Comparison of ENCODE assay signal across 28 mouse cellular contexts in genomic region chr1:82650868-82651267, GRCm38 (mm10).
A peak's percentile ranks its signal among the peaks of the same experiment; 100 is the strongest.
DNase-seq lines count a peak whose midpoint lies in the region; ATAC-seq and TF ChIP-seq lines count a peak whose summit lies in the region.
"Had no signal": no experiment of that assay in that cellular context is flagged by ENCODE, and none has a peak within 500 bp of the region (broad histone marks: within the 10 kb centered on the region; RNA-seq: fewer than 3 reads in every experiment).

No protein-coding gene starts in this region.

- no peak for TF ChIP-seq POLR2A in brain, embryonic 14.5 days (IDR thresholded peaks at IDR 0.05; ENCODE audit: borderline replicate concordance, extremely low read depth, insufficient read depth, insufficient read length, poor library complexity, severe bottlenecking)

- H3K9ac ChIP-seq in forebrain, embryonic 13.5 days, result no peak overlapping the region
- H3K9ac ChIP-seq in forebrain, embryonic 16.5 days (replicated peaks; ENCODE audit: low read depth, low read length), result no peak overlapping the region
- H3K9ac ChIP-seq: embryonic facial prominence, embryonic 12.5 days; embryonic facial prominence, embryonic 15.5 days; heart, embryonic 12.5 days; heart, embryonic 15.5 days; hindbrain, embryonic 13.5 days; intestine, embryonic 15.5 days had no signal

- H3K27me3 ChIP-seq in forebrain, embryonic 13.5 days, result no peaks in the 10 kb centered on the region
- no peaks in the 10 kb centered on the region for H3K27me3 ChIP-seq in forebrain, embryonic 10.5 days (ENCODE audit: poor library complexity, severe bottlenecking)
- no peaks in the 10 kb centered on the region for H3K27me3 ChIP-seq in forebrain, embryonic 16.5 days (replicated peaks; ENCODE audit: control insufficient read depth, insufficient read depth, low read length)
- H3K27me3 ChIP-seq: CH12.LX; embryonic facial prominence, embryonic 12.5 days; embryonic facial prominence, embryonic 15.5 days; heart, embryonic 15.5 days; hindbrain, embryonic 13.5 days; intestine, embryonic 15.5 days had no signal

- no peak for TF ChIP-seq CTCF in brain, embryonic 14.5 days (IDR thresholded peaks at IDR 0.05; ENCODE audit: borderline replicate concordance, extremely low read depth, insufficient read depth, insufficient read length)

- no peaks in the 10 kb centered on the region for H3K4me1 ChIP-seq in forebrain, embryonic 13.5 days
- peaks cover 16% of the 10 kb centered on the region for H3K4me1 ChIP-seq in forebrain, embryonic 10.5 days
- 0 out of 2 replicates have a peak, but pooled peaks cover 2% of the 10 kb centered on the region for H3K4me1 ChIP-seq in forebrain, embryonic 16.5 days (replicated peaks; ENCODE audit: control insufficient read depth, insufficient read depth, low read length)
- H3K4me1 ChIP-seq: embryonic facial prominence, embryonic 12.5 days; embryonic facial prominence, embryonic 15.5 days; heart, embryonic 12.5 days; hindbrain, embryonic 13.5 days; intestine, embryonic 15.5 days had no signal

- peak overlapping the region; percentile 16; the same call in 1 of the 2 replicates for H3K27ac ChIP-seq in forebrain, embryonic 13.5 days
- H3K27ac ChIP-seq in forebrain, embryonic 10.5 days, result no peak overlapping the region; the same call in 1 of the 2 replicates
- H3K27ac ChIP-seq in forebrain, embryonic 16.5 days (ENCODE audit: low read length), result no peak overlapping the region
- H3K27ac ChIP-seq: embryonic facial prominence, embryonic 12.5 days; embryonic facial prominence, embryonic 15.5 days; heart, embryonic 15.5 days; hindbrain, embryonic 10.5 days; hindbrain, embryonic 13.5 days; intestine, embryonic 15.5 days had no signal

- H3K9me3 ChIP-seq in forebrain, embryonic 13.5 days (replicated peaks), result no peaks in the 10 kb centered on the region
- H3K9me3 ChIP-seq in forebrain, embryonic 10.5 days, result no peaks in the 10 kb centered on the region
- no peaks in the 10 kb centered on the region for H3K9me3 ChIP-seq in forebrain, embryonic 16.5 days (ENCODE audit: control insufficient read depth, low read length)
- H3K9me3 ChIP-seq: embryonic facial prominence, embryonic 12.5 days; embryonic facial prominence, embryonic 15.5 days; G1E; heart, embryonic 12.5 days; heart, embryonic 15.5 days; hindbrain, embryonic 10.5 days; hindbrain, embryonic 13.5 days; intestine, embryonic 15.5 days had no signal

- no peak overlapping the region for H3K4me3 ChIP-seq in forebrain, embryonic 13.5 days
- no peak overlapping the region for H3K4me3 ChIP-seq in forebrain, embryonic 10.5 days
- H3K4me3 ChIP-seq in forebrain, embryonic 16.5 days (replicated peaks; ENCODE audit: low read length), result no peak overlapping the region
- H3K4me3 ChIP-seq: embryonic facial prominence, embryonic 12.5 days; embryonic facial prominence, embryonic 15.5 days; heart, embryonic 12.5 days; heart, embryonic 15.5 days; hindbrain, embryonic 10.5 days; hindbrain, embryonic 13.5 days; intestine, embryonic 15.5 days had no signal

- DNase-seq in forebrain, embryonic 10.5 days (ENCODE audit: extremely low spot score, low spot score), result no peak
- peak; percentile 87 for DNase-seq in brain, embryonic 14.5 days (ENCODE audit: low read depth)
- DNase-seq in retina, postnatal 1 day, result peak; percentile 88
- DNase-seq in urinary bladder, postnatal 36 days (ENCODE audit: low spot score in 2 of 2), result no peak
- DNase-seq in adrenal gland, postnatal 25 days, result no peak
- DNase-seq: adrenal gland, adult 2 months; adrenal gland, postnatal 14 days; B cell, adult 2 months; cerebellum, adult 18-20 months; cerebellum, adult 9-10 months; cerebellum, postnatal 14 days; gastrocnemius, postnatal 10 days; gastrocnemius, postnatal 36 days; heart, postnatal 10 days; heart, postnatal 36 days; kidney, adult 11 months had no signal

- 41% methylated on average over 4 of the region's 4 CpGs for WGBS in forebrain, embryonic 13.5 days
- 76% methylated on average over 4 of the region's 4 CpGs for WGBS in forebrain, embryonic 10.5 days
- WGBS in forebrain, embryonic 16.5 days, result 18% methylated on average over 4 of the region's 4 CpGs

- ATAC-seq in forebrain, embryonic 13.5 days, result peak; percentile 84
- peak; percentile 72 for ATAC-seq in forebrain, embryonic 16.5 days
- ATAC-seq: hindbrain, embryonic 16.5 days; intestine, embryonic 15.5 days had no signal

- no peaks in the 10 kb centered on the region for H3K36me3 ChIP-seq in forebrain, embryonic 13.5 days (ENCODE audit: poor library complexity, severe bottlenecking)
- H3K36me3 ChIP-seq in forebrain, embryonic 10.5 days (replicated peaks), result no peaks in the 10 kb centered on the region
- H3K36me3 ChIP-seq in forebrain, embryonic 16.5 days (ENCODE audit: control insufficient read depth, insufficient read depth), result no peaks in the 10 kb centered on the region
- H3K36me3 ChIP-seq: embryonic facial prominence, embryonic 12.5 days; embryonic facial prominence, embryonic 15.5 days; heart, embryonic 12.5 days; heart, embryonic 15.5 days; hindbrain, embryonic 10.5 days; hindbrain, embryonic 13.5 days; intestine, embryonic 15.5 days had no signal

- no peak overlapping the region for H3K4me2 ChIP-seq in forebrain, embryonic 13.5 days
- H3K4me2 ChIP-seq in forebrain, embryonic 16.5 days (ENCODE audit: low read length), result no peak overlapping the region
- H3K4me2 ChIP-seq: embryonic facial prominence, embryonic 12.5 days; embryonic facial prominence, embryonic 15.5 days; heart, embryonic 12.5 days; heart, embryonic 15.5 days; hindbrain, embryonic 13.5 days; intestine, embryonic 15.5 days had no signal

Comparison
In these comparisons a context has a peak if more than half of its experiments do, and no peak if none do; other contexts are left out.
1. DNase-seq: peak in brain, embryonic 14.5 days (single experiment) and retina, postnatal 1 day (single experiment); none in forebrain, embryonic 10.5 days (single experiment), urinary bladder, postnatal 36 days (0 of 2) and adrenal gland, postnatal 25 days (single experiment).